Comparison of ENCODE assay signal across 8 mouse cellular contexts in the genomic region with DNA sequence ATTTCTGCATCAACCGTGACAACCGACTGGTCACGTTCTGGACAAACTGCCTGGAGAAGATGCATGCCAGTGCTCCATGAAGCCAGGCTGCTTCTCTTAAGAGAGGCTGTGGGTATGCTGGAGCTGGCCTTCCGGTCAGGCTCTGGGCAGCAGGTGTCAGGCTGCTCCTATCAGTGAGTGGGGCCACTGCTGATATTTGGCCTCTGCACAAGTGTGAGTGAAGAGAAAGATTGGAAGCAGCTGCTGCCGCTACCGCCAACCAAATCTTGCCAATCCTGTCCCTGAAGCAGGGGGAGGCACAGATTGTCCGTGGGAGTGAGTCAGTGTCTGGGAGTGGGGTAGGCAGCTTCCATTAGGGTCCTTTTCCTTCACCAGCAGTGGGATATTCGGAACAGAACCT. TPM values are rescaled to one million over a fixed set of nuclear protein-coding genes. Genes with fewer than 3 reads are reported as not detected.
A peak's percentile ranks its signal among the peaks of the same experiment; 100 is the strongest.
DNase-seq lines count a peak whose midpoint lies in the region; ATAC-seq and TF ChIP-seq lines count a peak whose summit lies in the region.

No protein-coding gene starts in this region.

- no peak overlapping the region for H3K4me2 ChIP-seq in liver, embryonic 11.5 days
- H3K4me2 ChIP-seq in stomach, postnatal 0 days (replicated peaks; ENCODE audit: low read depth) = no peak overlapping the region

- no peaks in the 10 kb centered on the region for H3K9me3 ChIP-seq in liver, embryonic 11.5 days (ENCODE audit: control insufficient read depth, low read length)
- H3K9me3 ChIP-seq in stomach, postnatal 0 days (ENCODE audit: control insufficient read depth, low read length) = no peaks in the 10 kb centered on the region

- no peaks in the 10 kb centered on the region for H3K27me3 ChIP-seq in liver, adult 2 months (ENCODE audit: control insufficient read depth, insufficient read depth, low read length)
- H3K27me3 ChIP-seq in liver, embryonic 11.5 days (replicated peaks; ENCODE audit: control insufficient read depth, insufficient read depth, low read length) = no peaks in the 10 kb centered on the region
- no peaks in the 10 kb centered on the region for H3K27me3 ChIP-seq in stomach, postnatal 0 days (ENCODE audit: control insufficient read depth, insufficient read depth, low read length)

- no peak for DNase-seq in liver, adult 2 months (ENCODE audit: extremely low read depth, low read depth, low spot score)
- DNase-seq in liver, embryonic 11.5 days (ENCODE audit: low spot score) = no peak
- peak; percentile 79 for DNase-seq in cerebellum, adult 9-10 months
- peak; percentile 39 to 60 for DNase-seq in heart, adult 9 months (ENCODE audit: low spot score in 2 of 2)
- DNase-seq in layer of hippocampus, postnatal 25 days (ENCODE audit: extremely low spot score in 1 of 2, low spot score in 1 of 2) = peak; percentile 59 to 63
- peak; percentile 38 for DNase-seq in stomach, postnatal 0 days (ENCODE audit: low spot score)
- no peak for DNase-seq in urinary bladder, adult 2 months (ENCODE audit: low spot score)

- no peak for TF ChIP-seq POLR2A in liver, adult 2 months (IDR thresholded peaks at IDR 0.05; ENCODE audit: extremely low read depth, insufficient read depth, low read length)

- no peaks in the 10 kb centered on the region for H3K4me1 ChIP-seq in liver, adult 2 months (ENCODE audit: control insufficient read depth, insufficient read depth, low read length)
- no peaks in the 10 kb centered on the region for H3K4me1 ChIP-seq in liver, embryonic 11.5 days (replicated peaks; ENCODE audit: control insufficient read depth, insufficient read depth, low read length)
- H3K4me1 ChIP-seq in stomach, postnatal 0 days (replicated peaks; ENCODE audit: control insufficient read depth, insufficient read depth) = no peaks in the 10 kb centered on the region

- TF ChIP-seq EP300 in stomach, postnatal 0 days (optimal IDR thresholded peaks at IDR 0.05) = no peak

- WGBS in liver, adult 2 months = 82% methylated on average over 8 of the region's 8 CpGs
- WGBS in liver, embryonic 11.5 days = 80% methylated on average over 8 of the region's 8 CpGs
- 60% methylated on average over 8 of the region's 8 CpGs for WGBS in stomach, postnatal 0 days

- H3K36me3 ChIP-seq in liver, adult 2 months (ENCODE audit: control insufficient read depth, insufficient read depth, low read length) = peaks cover 3% of the 10 kb centered on the region; the same call in 1 of the 2 replicates
- H3K36me3 ChIP-seq in liver, embryonic 11.5 days (ENCODE audit: control insufficient read depth, insufficient read depth, low read length) = no peaks in the 10 kb centered on the region
- peaks cover 4% of the 10 kb centered on the region; the same call in 1 of the 2 replicates for H3K36me3 ChIP-seq in stomach, postnatal 0 days (ENCODE audit: control insufficient read depth, insufficient read depth, low read length)

- TF ChIP-seq CTCF in liver, adult 2 months (IDR thresholded peaks at IDR 0.05; ENCODE audit: low read depth, low read length) = peak; percentile 37; the same call in 1 of the 2 replicates
- peak; percentile 51 for TF ChIP-seq CTCF in stomach, postnatal 0 days (IDR thresholded peaks at IDR 0.05; ENCODE audit: low read depth)

- no peak overlapping the region for H3K4me3 ChIP-seq in liver, adult 2 months (ENCODE audit: insufficient read depth, low read depth, low read length)
- H3K4me3 ChIP-seq in liver, embryonic 11.5 days (ENCODE audit: low read depth, low read length) = no peak overlapping the region
- H3K4me3 ChIP-seq in stomach, postnatal 0 days (ENCODE audit: low read depth, low read length) = no peak overlapping the region

- H3K27ac ChIP-seq in liver, adult 2 months (replicated peaks; ENCODE audit: insufficient read depth, low read depth, low read length) = no peak overlapping the region
- H3K27ac ChIP-seq in liver, embryonic 11.5 days (ENCODE audit: low read depth, low read length) = no peak overlapping the region
- no peak overlapping the region for H3K27ac ChIP-seq in stomach, postnatal 0 days (replicated peaks)

- no peak for ATAC-seq in liver, embryonic 11.5 days (replicated peaks; ENCODE audit: low FRiP score)
- ATAC-seq in stomach, postnatal 0 days (ENCODE audit: low FRiP score, low TSS enrichment) = peak; percentile 38; the same call in 1 of the 2 replicates
- no peak for ATAC-seq in erythroblast, adult 5-6 weeks (replicated peaks; ENCODE audit: low FRiP score, poor library complexity, severe bottlenecking)

- no peak overlapping the region for H3K9ac ChIP-seq in liver, adult 2 months (ENCODE audit: low read depth, low read length)
- H3K9ac ChIP-seq in liver, embryonic 11.5 days (ENCODE audit: low read depth, low read length) = no peak overlapping the region
- no peak overlapping the region for H3K9ac ChIP-seq in stomach, postnatal 0 days (ENCODE audit: low read length)

- H3K79me2 ChIP-seq in liver, adult 2 months (ENCODE audit: control insufficient read depth, insufficient read depth, low read length) = no peaks in the 10 kb centered on the region

RNA-seq across cellular contexts. Expression of gene Ywhah, which starts 27.5 kb away (rescaled TPM):
- 23.4 and 26.7 TPM in 2 replicates for total RNA-seq in liver, adult 2 months (2014; rRNA removed)
- polyA plus RNA-seq in liver, adult 2 months (2012; rRNA removed) = 29.5 and 31.2 TPM in 2 replicates
- 361 and 380 TPM in 2 replicates for polyA plus RNA-seq in liver, embryonic 11.5 days (2014; fragmentation: Nextera tagmentation; extraction: Ambion mirVana)
- 1,000 to 10,000 TPM; 1,285 to 1,312 TPM for total RNA-seq in layer of hippocampus, postnatal 25 days (2021)
- polyA plus RNA-seq in stomach, postnatal 0 days (2015; fragmentation: Nextera tagmentation; extraction: Ambion mirVana) = 214 and 219 TPM in 2 replicates
- 211 and 229 TPM in 2 replicates for polyA plus RNA-seq in urinary bladder, adult 2 months (2012; rRNA removed)
- total RNA-seq in erythroblast, adult 5-6 weeks (2015; ENCODE audit: low replicate concordance) = 91.3 and 122 TPM in 2 replicates
- total RNA-seq in erythroblast, adult 5-6 weeks (2017; ENCODE audit: low replicate concordance) = 74.4 and 102 TPM in 2 replicates

Comparison
In these comparisons a context has a peak if more than half of its experiments do, and no peak if none do; other contexts are left out.
1. DNase-seq: peak in cerebellum, adult 9-10 months (single experiment), heart, adult 9 months (2 of 2), layer of hippocampus, postnatal 25 days (2 of 2) and stomach, postnatal 0 days (single experiment); none in liver, adult 2 months (single experiment), liver, embryonic 11.5 days (single experiment) and urinary bladder, adult 2 months (single experiment).